Mouse (Mus musculus) forebrain, postnatal 0 days (tissue): ENCODE results near the gene 1110059E24Rik. TPM values are rescaled to one million over a fixed set of nuclear protein-coding genes. Genes with fewer than 3 reads are reported as not detected.

Source experiments
- ATAC-seq: fragments of 200-750 bp; cut with Nextera tagmentation; 2 replicates; pipeline ENCODE4 v1.8.0; 2017; ENCODE audit warnings: mild to moderate bottlenecking, moderate library complexity
- DNase-seq: peaks from one replicate; pipeline ENCODE4 v3.0.0-alpha.2; 2015
- H3K27ac ChIP-seq: fragments of 300-500 bp; sonication (generic); 2 replicates; pipeline ENCODE4 v1.5.1; 2014; ENCODE audit warnings: low read depth, mild to moderate bottlenecking, antibody characterized with exemption, low read length, moderate library complexity, mixed read lengths
- H3K27me3 ChIP-seq: fragments of 300-500 bp; sonication (generic); 2 replicates; pipeline ENCODE4 v1.6.1; 2014; ENCODE audit warnings: mild to moderate bottlenecking, low read length, mixed read lengths; ENCODE audit not compliant: insufficient read depth
- H3K36me3 ChIP-seq: fragments of 300-500 bp; sonication (generic); 2 replicates; pipeline ENCODE4 v1.6.1; 2014; ENCODE audit warnings: mild to moderate bottlenecking, moderate library complexity; ENCODE audit not compliant: insufficient read depth
- H3K4me1 ChIP-seq: fragments of 300-500 bp; sonication (generic); 2 replicates; pipeline ENCODE4 v1.6.1; 2014; ENCODE audit warnings: antibody characterized with exemption; ENCODE audit not compliant: insufficient read depth
- H3K4me2 ChIP-seq: fragments of 300-500 bp; sonication (generic); 2 replicates; pipeline ENCODE4 v1.6.1; 2014; ENCODE audit warnings: low read depth, mild to moderate bottlenecking, moderate library complexity
- H3K4me3 ChIP-seq: fragments of 300-500 bp; sonication (generic); 2 replicates; pipeline ENCODE4 v1.5.1; 2014; ENCODE audit warnings: low read depth, low read length, mixed read lengths
- H3K9ac ChIP-seq: fragments of 300-500 bp; sonication (generic); 2 replicates; pipeline ENCODE4 v1.6.1; 2014; ENCODE audit warnings: mild to moderate bottlenecking
- H3K9me3 ChIP-seq: fragments of 300-500 bp; sonication (generic); 2 replicates; pipeline ENCODE4 v1.6.1; 2016; ENCODE audit warnings: low read length
- CTCF ChIP-seq: sonication (generic); IDR thresholded peaks from 2 replicates; pipeline ENCODE4 v1.5.1; 2016; ENCODE audit warnings: antibody characterized with exemption, control low read depth, low read depth
- WGBS: fragments of 180-500 bp; shearing (Covaris S2); extraction: QIAGEN DNeasy Blood & Tissue Kit; methylation state at CpG from one replicate; pipeline ENCODE4 v1.1.7; 2014; 5-methylcytosine and 5-hydroxymethylcytosine counted together
- polyA plus RNA-seq: library from polyadenylated mRNA; unstranded; fragments of >200 nt; fragmentation: Nextera tagmentation; extraction: Ambion mirVana; gene quantifications from 2 replicates; pipeline ENCODE4 v1.2.1, GENCODE M21; 2015
- total RNA-seq: library from RNA; depleted of rRNA; stranded (reverse); fragments of >200 nt; gene quantifications from 2 replicates; pipeline ENCODE4 v1.2.3, GENCODE M21; 2014

The 1110059E24Rik gene
- total and polyA plus RNA-seq, 2 experiments from 2014 or later: 45.8 to 56.9 TPM

DNA sequence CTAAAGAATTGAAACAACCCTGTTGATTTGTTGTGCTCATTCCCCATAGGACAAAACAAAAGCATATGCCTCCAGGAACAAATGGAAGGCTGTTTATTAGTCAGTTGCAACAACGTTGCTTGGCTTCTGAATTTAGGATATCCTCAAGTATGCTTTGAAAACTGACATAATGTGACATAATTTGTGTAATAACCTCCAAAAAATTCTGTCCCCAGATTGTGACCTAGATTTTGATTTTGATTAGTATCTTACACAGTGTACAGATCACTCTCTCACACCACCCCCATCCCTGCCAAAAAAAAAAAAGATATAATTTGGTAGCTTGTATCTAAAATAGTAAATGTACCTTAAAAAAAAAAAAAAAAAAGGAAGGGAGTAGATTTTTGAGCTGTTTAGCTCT lies 8.0 kb upstream of the 1110059E24Rik start:
- Histone ChIP-seq H3K9me3 (no peaks in the 10 kb centered on the region), H3K4me3 (no peak overlapping the region), H3K27ac (no peak overlapping the region), H3K4me1 (peaks cover 4% of the 10 kb centered on the region; the same call in 1 of the 2 replicates), H3K36me3 (no peaks in the 10 kb centered on the region), H3K27me3 (no peaks in the 10 kb centered on the region), H3K9ac (no peak overlapping the region), H3K4me2 (no peak overlapping the region)
- no peak for TF ChIP-seq CTCF
- no peak for ATAC-seq
- DNase-seq: no peak
- WGBS: 63% methylated on average over 1 of the region's 1 CpGs

GRCm38 (mm10) chr19:21654788-21655187 lies 2.0 kb upstream of the 1110059E24Rik start:
- no peaks in the 10 kb centered on the region for H3K36me3 ChIP-seq
- TF ChIP-seq CTCF: no peak
- peaks cover 21% of the 10 kb centered on the region; the same call in 1 of the 2 replicates for H3K4me1 ChIP-seq
- H3K27ac ChIP-seq: no peak overlapping the region
- H3K9me3 ChIP-seq: no peaks in the 10 kb centered on the region
- ATAC-seq: no peak
- H3K4me2 ChIP-seq: peak overlapping the region; percentile 91
- DNase-seq: no peak
- H3K27me3 ChIP-seq: no peaks in the 10 kb centered on the region
- peak overlapping the region; percentile 96 for H3K4me3 ChIP-seq
- H3K9ac ChIP-seq: peak overlapping the region; percentile 84
- WGBS: 33% methylated on average over 7 of the region's 7 CpGs

DNA sequence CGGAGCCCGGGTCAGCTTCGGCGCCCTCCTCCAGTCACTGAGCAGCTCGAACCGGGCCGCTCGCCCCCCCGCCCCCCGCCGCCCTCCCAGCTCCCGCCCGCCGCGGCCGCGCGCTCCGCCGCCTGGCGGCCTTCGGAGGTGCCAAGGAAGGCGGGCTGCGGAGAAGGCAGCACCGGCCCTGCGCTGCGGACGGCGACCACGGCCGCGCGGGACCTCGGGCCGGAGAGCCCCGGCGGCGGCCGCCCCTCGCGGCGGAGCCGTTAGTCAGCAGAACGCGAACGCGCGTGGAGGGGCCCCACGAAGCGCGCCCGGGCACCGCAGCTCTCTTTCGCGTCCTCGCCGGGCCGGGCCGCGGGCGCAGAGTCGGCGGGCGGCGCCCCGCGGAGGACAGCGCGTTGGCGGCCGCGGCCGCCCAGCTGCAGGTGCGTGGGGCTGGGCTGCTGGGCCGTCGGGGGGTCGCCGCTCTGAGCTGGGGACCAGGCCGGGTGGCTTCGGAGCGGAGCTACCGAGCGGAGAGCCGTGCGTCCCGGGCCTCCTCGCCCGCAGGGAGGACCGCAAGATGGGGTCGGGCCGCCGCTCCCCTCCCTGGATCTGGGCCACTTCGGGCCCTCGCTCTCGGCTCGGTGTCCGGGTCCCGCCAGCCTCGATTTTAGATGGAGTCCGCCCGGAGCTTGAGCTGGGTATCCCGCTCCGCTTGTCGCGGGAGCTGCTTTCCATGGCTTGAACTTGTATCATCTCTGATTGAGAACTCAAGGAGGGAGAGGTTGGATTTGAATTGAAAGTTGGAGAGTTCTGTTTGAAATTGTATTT lies 601 bp upstream of the 1110059E24Rik start, which contains the start of gene Abhd17b:
Abhd17b (plus strand) TSS at position 14 of the 810 bp plus-strand sequence.
- H3K27ac ChIP-seq: peak within 1 kb of the TSS; percentile 96
- H3K4me1 ChIP-seq: peaks cover 21% of the 10 kb centered on the region; the same call in 1 of the 2 replicates
- TF ChIP-seq CTCF: 0 out of 2 replicates have a peak, but pooled peaks have one; percentile 13
- peak within 1 kb of the TSS; percentile 96 for H3K4me3 ChIP-seq
- H3K27me3 ChIP-seq: no peaks in the 10 kb centered on the region
- DNase-seq (peak; percentile 66), ATAC-seq (no peak; the same call in 1 of the 2 replicates)
- H3K36me3 ChIP-seq: no peaks in the 10 kb centered on the region
- no peaks in the 10 kb centered on the region for H3K9me3 ChIP-seq
- peak within 1 kb of the TSS; percentile 84 for H3K9ac ChIP-seq
- WGBS: 3% methylated on average over 84 of the region's 105 CpGs
- H3K4me2 ChIP-seq: peak within 1 kb of the TSS; percentile 91

DNA sequence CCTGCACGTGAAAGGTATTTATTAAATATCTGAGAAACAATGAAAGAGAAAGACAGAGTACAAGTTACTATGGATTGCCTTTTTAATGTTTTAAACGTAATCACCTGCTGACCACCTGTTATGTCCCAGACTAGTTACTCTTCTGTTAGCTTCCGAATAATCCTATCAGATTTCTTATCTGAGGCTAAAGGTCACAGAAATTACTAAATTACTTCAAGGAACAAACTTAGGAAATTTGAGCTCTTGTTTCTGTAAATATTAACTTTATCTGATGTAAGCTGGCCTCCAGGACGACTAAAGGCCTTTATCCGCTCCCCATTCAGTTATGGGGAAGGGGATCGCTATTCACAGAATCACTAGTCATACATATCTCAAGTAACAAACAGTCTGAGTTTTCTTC lies 1.1 kb downstream of the 1110059E24Rik start:
- Histone ChIP-seq H3K4me2 (peak overlapping the region; percentile 91), H3K4me1 (peaks cover 21% of the 10 kb centered on the region; the same call in 1 of the 2 replicates), H3K27me3 (no peaks in the 10 kb centered on the region), H3K36me3 (no peaks in the 10 kb centered on the region), H3K9ac (peak overlapping the region; percentile 84), H3K27ac (no peak overlapping the region), H3K4me3 (peak overlapping the region; percentile 96), H3K9me3 (no peaks in the 10 kb centered on the region)
- 48% methylated on average over 6 of the region's 6 CpGs for WGBS
- ATAC-seq (no peak), DNase-seq (no peak)
- no peak for TF ChIP-seq CTCF

DNA sequence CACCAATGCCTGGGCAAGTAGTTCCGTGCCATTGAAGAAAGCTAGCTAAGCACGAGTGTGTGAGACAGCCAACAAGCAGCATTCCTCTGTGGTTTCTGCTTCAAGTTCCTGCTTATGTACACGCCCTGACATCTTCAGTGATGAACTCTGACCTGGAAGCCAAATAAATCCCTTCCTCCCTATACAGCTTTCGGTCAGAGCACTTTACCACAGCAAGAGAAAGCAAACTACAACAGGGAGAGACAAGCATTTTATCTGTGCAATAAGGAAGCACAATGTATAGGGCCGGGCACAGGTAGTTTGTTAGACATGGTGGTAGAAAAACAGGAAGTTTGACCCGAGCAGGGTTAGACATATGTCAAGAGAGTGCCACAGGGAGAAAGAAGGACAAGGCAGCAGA lies 6.6 kb downstream of the 1110059E24Rik start:
- Histone ChIP-seq H3K9ac (no peak overlapping the region), H3K4me1 (no peaks in the 10 kb centered on the region), H3K4me3 (no peak overlapping the region), H3K9me3 (no peaks in the 10 kb centered on the region), H3K36me3 (no peaks in the 10 kb centered on the region), H3K27ac (no peak overlapping the region), H3K27me3 (no peaks in the 10 kb centered on the region), H3K4me2 (no peak overlapping the region)
- ATAC-seq (no peak), DNase-seq (no peak)
- 91% methylated on average over 6 of the region's 6 CpGs for WGBS
- TF ChIP-seq CTCF: no peak

DNA sequence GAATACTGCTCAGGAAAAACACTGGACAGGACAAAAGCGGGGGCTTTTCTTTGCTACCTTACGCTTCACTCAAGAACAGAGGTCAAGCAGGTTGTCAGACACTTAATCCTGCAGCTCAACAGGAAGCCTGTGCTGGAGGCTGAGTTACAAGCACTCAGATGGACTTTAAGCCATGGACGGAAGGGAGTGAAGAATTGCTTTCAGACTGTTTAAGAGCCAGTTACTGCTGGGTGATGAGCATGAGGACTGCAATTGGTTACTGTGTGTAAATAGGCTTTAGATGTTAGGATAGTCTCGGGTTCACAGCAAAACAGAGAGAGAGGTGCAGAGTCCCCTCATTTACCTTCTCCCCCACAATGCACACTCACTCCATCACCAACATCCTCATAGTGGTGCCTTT lies 7.5 kb downstream of the 1110059E24Rik start:
- no peak overlapping the region for H3K4me2 ChIP-seq
- H3K27me3 ChIP-seq: no peaks in the 10 kb centered on the region
- no peaks in the 10 kb centered on the region for H3K36me3 ChIP-seq
- no peak overlapping the region for H3K9ac ChIP-seq
- H3K4me3 ChIP-seq: no peak overlapping the region
- no peaks in the 10 kb centered on the region for H3K4me1 ChIP-seq
- TF ChIP-seq CTCF: no peak
- DNase-seq (no peak), ATAC-seq (no peak)
- no peak overlapping the region for H3K27ac ChIP-seq
- no peaks in the 10 kb centered on the region for H3K9me3 ChIP-seq
- WGBS: 81% methylated on average over 4 of the region's 4 CpGs

- Histone ChIP-seq H3K4me1 (no peaks in the 10 kb centered on the region), H3K27ac (no peak overlapping the region), H3K4me3 (no peak overlapping the region), H3K27me3 (no peaks in the 10 kb centered on the region), H3K36me3 (no peaks in the 10 kb centered on the region), H3K4me2 (no peak overlapping the region), H3K9ac (no peak overlapping the region), H3K9me3 (no peaks in the 10 kb centered on the region)
- 80% methylated on average over 1 of the region's 1 CpGs for WGBS
- DNase-seq (no peak), ATAC-seq (no peak)
- no peak for TF ChIP-seq CTCF
Measured at GRCm38 (mm10) chr19:21643935-21644334, 8.8 kb downstream of the 1110059E24Rik start.
